Mouse (Mus musculus): Measurements from ENCODE around the gene Agtr1b.

GRCm38 (mm10) chr3:20340402-20340801, 26.6 kb downstream of the Agtr1b start:
- TF ChIP-seq CTCF (IDR thresholded peaks at IDR 0.05; ENCODE audit: control insufficient read depth, insufficient read depth, insufficient read length) (no peak), USF1 (IDR thresholded peaks at IDR 0.05; ENCODE audit: low read depth) (no peak), CEBPB (IDR thresholded peaks at IDR 0.05; ENCODE audit: low read depth) (no peak), MYOD1 (IDR thresholded peaks at IDR 0.05; ENCODE audit: control insufficient read depth, insufficient read length, low read depth) (no peak), MYOG (IDR thresholded peaks at IDR 0.05; ENCODE audit: control insufficient read depth, extremely low read depth, insufficient read length) (no peak), MAX (IDR thresholded peaks at IDR 0.05) (no peak)

Measured in C2C12 (cell line).